Mouse (Mus musculus): ENCODE results near the gene Taf4. TPM values are rescaled to one million over a fixed set of nuclear protein-coding genes. Genes with fewer than 3 reads are reported as not detected.

The Taf4 gene
- 10 to 100 TPM; 16.4 to 20.5 TPM for total RNA-seq (2021)
- 7.4 and 8.6 TPM in 2 replicates for polyA plus RNA-seq (2012; rRNA removed)
- long read RNA-seq, full-length matches to known transcripts: 4 of 18 reads
- long read RNA-seq, partial matches to known transcripts: 4 of 18 reads
- long read RNA-seq, other reads (novel, unspliced or antisense): 10 of 18 reads

DNA sequence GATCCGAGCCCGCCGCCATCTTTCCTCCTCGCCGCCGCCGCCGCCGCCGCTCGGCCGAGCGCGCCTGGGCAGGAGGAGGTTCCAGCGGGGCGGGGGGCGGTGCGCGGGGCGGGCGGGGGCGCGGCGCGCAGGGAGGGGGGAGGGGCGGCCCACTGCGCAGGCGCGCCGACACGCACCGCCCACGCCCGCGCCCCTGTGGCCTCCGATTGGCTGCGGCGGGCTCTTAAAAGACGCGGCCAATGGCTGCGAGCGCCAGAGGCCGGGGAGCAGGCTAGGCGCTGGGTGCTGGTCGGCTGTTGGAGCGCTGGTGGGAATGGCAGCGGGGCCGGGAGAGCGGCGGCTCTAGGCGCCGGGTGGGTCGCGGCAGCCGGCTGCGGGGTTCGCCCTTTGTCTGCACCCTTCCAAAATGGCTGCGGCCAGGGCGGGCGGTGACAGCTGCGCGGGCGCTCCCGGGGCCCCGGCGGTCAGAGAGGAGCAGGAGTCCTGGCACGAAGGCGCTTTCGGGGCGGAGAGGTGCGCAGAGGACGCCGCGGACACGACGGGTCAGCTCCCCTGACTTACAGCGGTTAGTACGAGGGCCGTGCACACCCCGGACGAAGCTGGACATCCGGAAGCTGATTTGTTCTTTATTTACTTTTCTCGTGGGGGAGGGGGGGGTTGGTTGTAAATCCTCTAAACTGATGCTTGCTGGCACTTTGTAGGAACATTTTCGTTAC lies at the start of gene Taf4:
Gene Taf4 (minus strand): TSS at position 19 of the 716 bp plus-strand sequence.
- Histone ChIP-seq H3K4me1 (ENCODE audit: control insufficient read depth, insufficient read depth, low read length) (peaks cover 23% of the 10 kb centered on the region), H3K79me2 (replicated peaks; ENCODE audit: control insufficient read depth, insufficient read depth, low read length) (no peaks in the 10 kb centered on the region; the same call in 1 of the 2 replicates), H3K27ac (peak within 1 kb of the TSS; percentile 100), H3K36me3 (ENCODE audit: control insufficient read depth, insufficient read depth, low read length) (peaks cover 7% of the 10 kb centered on the region; the same call in 1 of the 2 replicates), H3K4me3 (peak within 1 kb of the TSS; percentile 100), H3K9ac (ENCODE audit: low read depth, low read length) (peak within 1 kb of the TSS; percentile 100), H3K27me3 (ENCODE audit: control insufficient read depth, insufficient read depth, low read length) (no peaks in the 10 kb centered on the region)
- WGBS: under 1% methylated on average over 61 of the region's 84 CpGs
- no peak for TF ChIP-seq EP300 (IDR thresholded peaks at IDR 0.05; ENCODE audit: insufficient read depth, low read depth, low read length)
- TF ChIP-seq CTCF (IDR thresholded peaks at IDR 0.05): no peak
- peak; percentile 96 for TF ChIP-seq POLR2A (IDR thresholded peaks at IDR 0.05; ENCODE audit: insufficient read depth, low read depth, low read length)
- intact Hi-C loops (cut with DNase I): loop anchor here (1.0 kb wide), 2 partner anchors 48 to 66 kb away; partner anchors contain the start of genes Lsm14b, Psma7 and Ss18l1
- DNase-seq: peak; percentile 95 to 97

DNA sequence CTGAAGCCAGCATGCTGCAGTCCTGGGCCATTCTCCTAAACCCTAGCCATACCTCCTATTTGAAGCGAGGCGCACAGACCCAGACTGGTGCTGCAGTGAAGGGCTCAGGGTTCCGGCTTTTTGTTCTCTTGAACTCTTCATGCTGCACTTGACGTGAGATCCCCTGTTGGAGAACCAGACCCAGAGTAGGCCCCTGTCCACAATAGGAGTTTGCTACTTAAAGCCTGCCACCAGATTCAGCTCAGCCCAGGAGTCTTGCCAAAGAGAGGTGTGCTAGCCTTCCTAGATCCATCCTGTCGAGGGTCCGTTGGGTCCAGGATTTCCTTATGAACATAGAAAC lies 49.4 kb upstream of the Taf4 start:
- DNase-seq: no peak
- no peaks in the 10 kb centered on the region for H3K36me3 ChIP-seq (ENCODE audit: control insufficient read depth, insufficient read depth, low read length)
- intact Hi-C loops (cut with DNase I): loop anchor here (1.0 kb wide), 1 partner anchor 15 kb away; no protein-coding TSS in a partner anchor
- H3K4me1 ChIP-seq (ENCODE audit: control insufficient read depth, insufficient read depth, low read length): peaks cover 5% of the 10 kb centered on the region
- peak overlapping the region; percentile 84 for H3K4me3 ChIP-seq
- no peak for TF ChIP-seq EP300 (IDR thresholded peaks at IDR 0.05; ENCODE audit: insufficient read depth, low read depth, low read length)
- no peak for TF ChIP-seq POLR2A (IDR thresholded peaks at IDR 0.05; ENCODE audit: insufficient read depth, low read depth, low read length)
- TF ChIP-seq CTCF (IDR thresholded peaks at IDR 0.05): no peak
- peak overlapping the region; percentile 96 for H3K9ac ChIP-seq (ENCODE audit: low read depth, low read length)
- no peaks in the 10 kb centered on the region for H3K79me2 ChIP-seq (replicated peaks; ENCODE audit: control insufficient read depth, insufficient read depth, low read length)
- peak overlapping the region; percentile 89; the same call in 1 of the 2 replicates for H3K27ac ChIP-seq
- no peaks in the 10 kb centered on the region for H3K27me3 ChIP-seq (ENCODE audit: control insufficient read depth, insufficient read depth, low read length)
- WGBS: 22% methylated on average over 6 of the region's 6 CpGs

DNA sequence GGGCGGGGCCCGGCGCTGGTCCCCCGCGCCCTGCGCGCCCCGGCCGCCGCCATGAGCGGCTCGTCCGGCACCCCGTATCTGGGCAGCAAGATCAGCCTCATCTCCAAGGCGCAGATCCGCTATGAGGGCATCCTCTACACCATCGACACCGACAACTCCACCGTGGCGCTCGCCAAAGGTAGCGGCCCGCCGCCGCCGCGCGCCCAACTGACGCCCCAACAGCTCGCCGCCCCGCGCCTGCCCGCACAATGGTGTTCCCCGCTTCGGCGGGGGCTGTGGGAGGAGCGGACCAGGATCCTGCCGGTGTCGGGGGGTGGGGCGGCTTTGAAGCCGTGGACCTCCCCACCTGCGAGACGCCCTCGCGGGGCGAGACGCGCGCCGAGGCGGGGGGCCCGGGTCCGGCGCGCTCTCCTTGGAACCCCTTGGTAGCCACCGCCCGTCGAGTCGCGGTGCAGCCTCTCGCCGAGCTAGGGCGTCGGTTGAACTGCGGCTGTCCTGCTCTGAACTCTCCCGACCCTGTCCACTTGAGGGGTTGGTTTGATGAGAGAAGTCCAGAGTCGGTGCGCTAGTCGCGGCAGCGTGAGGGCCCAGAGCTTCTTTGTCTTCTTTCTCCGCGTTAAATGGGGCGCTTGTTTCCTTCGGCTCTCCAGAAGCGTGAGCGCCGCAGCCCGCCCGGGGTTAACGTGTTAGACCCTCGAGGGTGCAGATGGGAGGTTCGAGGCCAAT lies 48.9 kb upstream of the Taf4 start:
- Histone ChIP-seq H3K9ac (ENCODE audit: low read depth, low read length) (peak overlapping the region; percentile 96), H3K27me3 (ENCODE audit: control insufficient read depth, insufficient read depth, low read length) (no peaks in the 10 kb centered on the region), H3K4me1 (ENCODE audit: control insufficient read depth, insufficient read depth, low read length) (peaks cover 5% of the 10 kb centered on the region), H3K79me2 (replicated peaks; ENCODE audit: control insufficient read depth, insufficient read depth, low read length) (no peaks in the 10 kb centered on the region), H3K4me3 (peak overlapping the region; percentile 84), H3K27ac (peak overlapping the region; percentile 89), H3K36me3 (ENCODE audit: control insufficient read depth, insufficient read depth, low read length) (no peaks in the 10 kb centered on the region)
- intact Hi-C loops (cut with DNase I): loop anchor here (1.0 kb wide), 1 partner anchor 16 kb away; no protein-coding TSS in a partner anchor
- no peak for DNase-seq
- under 1% methylated on average over 83 of the region's 84 CpGs for WGBS
- TF ChIP-seq EP300 (IDR thresholded peaks at IDR 0.05; ENCODE audit: insufficient read depth, low read depth, low read length): no peak
- TF ChIP-seq POLR2A (IDR thresholded peaks at IDR 0.05; ENCODE audit: insufficient read depth, low read depth, low read length): no peak
- no peak for TF ChIP-seq CTCF (IDR thresholded peaks at IDR 0.05)

DNA sequence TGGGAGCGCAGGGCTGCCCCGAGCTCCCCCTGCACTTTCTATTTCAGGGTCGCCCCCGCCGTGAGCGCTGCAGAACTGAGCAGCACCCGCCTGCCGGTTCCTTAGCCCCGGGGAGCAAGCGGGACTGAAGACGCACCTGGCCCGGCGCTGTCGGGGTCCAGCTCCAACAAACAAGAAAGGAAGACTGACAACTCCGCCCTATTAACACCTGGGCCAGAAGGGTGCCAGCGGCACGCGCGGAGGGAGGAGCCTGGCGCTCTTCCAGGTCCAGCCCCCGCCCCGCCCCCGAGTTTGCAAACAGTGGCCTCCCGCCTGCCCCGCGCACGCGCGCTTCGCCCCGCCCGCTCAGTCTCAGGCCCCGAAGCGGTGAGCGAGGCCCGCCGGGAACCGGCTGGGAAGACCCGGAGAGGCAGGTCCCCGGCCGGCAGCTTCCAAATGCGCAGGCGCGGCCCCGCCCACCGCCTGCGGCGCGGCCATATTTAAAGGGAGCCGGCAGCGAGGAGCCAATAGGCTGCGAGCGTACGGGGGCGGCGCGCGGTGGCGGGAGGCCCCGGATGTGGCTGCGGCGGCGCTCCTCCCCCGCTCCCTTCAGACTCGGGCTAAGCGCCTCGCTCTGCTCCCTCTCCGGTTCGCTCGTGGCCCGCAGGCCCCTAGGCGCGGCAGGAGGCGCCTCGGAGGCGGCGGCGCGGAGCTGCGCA lies 48.1 kb upstream of the Taf4 start, which contains the start of gene Lsm14b:
Gene Lsm14b (plus strand): TSS at position 587 of the 698 bp plus-strand sequence.
- no peaks in the 10 kb centered on the region for H3K36me3 ChIP-seq (ENCODE audit: control insufficient read depth, insufficient read depth, low read length)
- peak within 1 kb of the TSS; percentile 89 for H3K27ac ChIP-seq
- WGBS: under 1% methylated on average over 73 of the region's 80 CpGs
- no peaks in the 10 kb centered on the region for H3K79me2 ChIP-seq (replicated peaks; ENCODE audit: control insufficient read depth, insufficient read depth, low read length)
- DNase-seq: peak; percentile 99 to 100
- peaks cover 6% of the 10 kb centered on the region for H3K4me1 ChIP-seq (ENCODE audit: control insufficient read depth, insufficient read depth, low read length)
- intact Hi-C loops (cut with DNase I): loop anchor here (1.0 kb wide), 2 partner anchors 17 to 47 kb away; no protein-coding TSS in a partner anchor
- no peaks in the 10 kb centered on the region for H3K27me3 ChIP-seq (ENCODE audit: control insufficient read depth, insufficient read depth, low read length)
- peak within 1 kb of the TSS; percentile 96 for H3K9ac ChIP-seq (ENCODE audit: low read depth, low read length)
- peak within 1 kb of the TSS; percentile 84 for H3K4me3 ChIP-seq
- TF ChIP-seq CTCF (IDR thresholded peaks at IDR 0.05) (no peak), EP300 (IDR thresholded peaks at IDR 0.05; ENCODE audit: insufficient read depth, low read depth, low read length) (0 out of 2 replicates have a peak, but pooled peaks have one; percentile 18), POLR2A (IDR thresholded peaks at IDR 0.05; ENCODE audit: insufficient read depth, low read depth, low read length) (peak; percentile 62)

DNA sequence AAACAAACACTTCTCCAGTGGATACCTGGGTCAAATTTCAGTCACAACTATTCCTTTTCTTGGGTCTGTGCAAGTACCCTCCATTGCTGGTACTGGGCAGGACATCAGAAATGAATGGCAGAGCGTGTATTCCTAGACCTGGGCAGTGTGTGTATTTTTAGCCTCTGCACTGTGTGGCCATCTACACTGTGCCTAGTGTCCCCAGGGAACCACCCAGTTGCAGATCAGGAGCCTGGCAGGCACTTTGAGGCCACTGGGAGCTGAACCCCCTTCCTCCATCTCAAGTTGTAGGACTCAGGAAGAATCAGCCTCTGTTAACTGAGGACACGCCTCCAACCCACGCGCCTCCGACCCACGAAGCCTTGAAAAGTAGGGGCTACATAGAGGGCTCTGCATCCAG lies 46.3 kb upstream of the Taf4 start:
- Histone ChIP-seq H3K36me3 (ENCODE audit: control insufficient read depth, insufficient read depth, low read length) (no peaks in the 10 kb centered on the region), H3K4me1 (ENCODE audit: control insufficient read depth, insufficient read depth, low read length) (peaks cover 6% of the 10 kb centered on the region), H3K79me2 (replicated peaks; ENCODE audit: control insufficient read depth, insufficient read depth, low read length) (no peaks in the 10 kb centered on the region), H3K27ac (no peak overlapping the region), H3K27me3 (ENCODE audit: control insufficient read depth, insufficient read depth, low read length) (no peaks in the 10 kb centered on the region), H3K4me3 (no peak overlapping the region), H3K9ac (ENCODE audit: low read depth, low read length) (no peak overlapping the region)
- 43% methylated on average over 6 of the region's 6 CpGs for WGBS
- DNase-seq: no peak
- no peak for TF ChIP-seq EP300 (IDR thresholded peaks at IDR 0.05; ENCODE audit: insufficient read depth, low read depth, low read length)
- no peak for TF ChIP-seq POLR2A (IDR thresholded peaks at IDR 0.05; ENCODE audit: insufficient read depth, low read depth, low read length)
- no peak for TF ChIP-seq CTCF (IDR thresholded peaks at IDR 0.05)
- intact Hi-C loops (cut with DNase I): no loop called here
